Mouse (Mus musculus): ENCODE measurements around the gene Cwc25.
"Not testable (repeated sequence)": the region's sequence is repeated elsewhere in the genome, so short reads cannot be mapped to it uniquely, and the experiment has no call there.

Gene Cwc25

GRCm38 (mm10) chr11:97800691-97801408 is 34.5 kb upstream of the Cwc25 start:
- DNase-seq, result no peak

DNA sequence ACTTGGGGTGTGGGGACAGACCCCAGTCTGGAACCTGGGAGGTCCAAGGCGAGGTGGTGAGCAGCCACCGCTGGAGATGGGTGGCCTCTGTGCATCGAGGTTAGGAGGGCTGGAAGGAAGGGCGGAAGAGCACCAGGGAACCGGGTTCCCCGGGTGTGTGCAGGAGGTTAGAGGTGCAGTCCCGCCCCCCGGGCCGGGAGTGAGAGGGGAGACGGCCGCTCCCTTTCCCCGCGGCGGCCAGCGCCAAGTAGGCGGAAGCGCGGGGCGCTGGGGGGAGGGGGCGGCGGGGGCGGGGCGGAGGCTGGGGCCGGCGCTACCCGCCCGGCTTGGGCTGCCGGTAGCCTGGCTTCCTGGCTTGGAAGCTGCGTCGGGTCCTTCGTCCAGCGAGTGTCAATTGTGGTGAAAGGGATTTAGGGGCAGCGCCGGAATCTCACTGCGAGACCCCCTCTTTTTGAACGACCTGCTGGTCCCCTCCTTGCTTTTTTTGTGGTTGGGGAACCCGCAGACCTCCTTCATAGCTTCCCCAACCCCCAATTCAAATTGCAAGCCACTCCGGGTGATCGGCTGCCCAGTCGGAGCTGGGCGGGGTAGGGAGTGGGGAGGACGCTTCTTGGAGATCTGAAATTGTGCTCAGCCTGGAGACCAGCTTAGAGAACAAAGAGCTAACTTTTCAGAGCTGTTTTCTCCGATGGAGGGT is 33.8 kb upstream of the Cwc25 start:
- DNase-seq, result peak in 1 of 2 experiments; percentile 72

DNA sequence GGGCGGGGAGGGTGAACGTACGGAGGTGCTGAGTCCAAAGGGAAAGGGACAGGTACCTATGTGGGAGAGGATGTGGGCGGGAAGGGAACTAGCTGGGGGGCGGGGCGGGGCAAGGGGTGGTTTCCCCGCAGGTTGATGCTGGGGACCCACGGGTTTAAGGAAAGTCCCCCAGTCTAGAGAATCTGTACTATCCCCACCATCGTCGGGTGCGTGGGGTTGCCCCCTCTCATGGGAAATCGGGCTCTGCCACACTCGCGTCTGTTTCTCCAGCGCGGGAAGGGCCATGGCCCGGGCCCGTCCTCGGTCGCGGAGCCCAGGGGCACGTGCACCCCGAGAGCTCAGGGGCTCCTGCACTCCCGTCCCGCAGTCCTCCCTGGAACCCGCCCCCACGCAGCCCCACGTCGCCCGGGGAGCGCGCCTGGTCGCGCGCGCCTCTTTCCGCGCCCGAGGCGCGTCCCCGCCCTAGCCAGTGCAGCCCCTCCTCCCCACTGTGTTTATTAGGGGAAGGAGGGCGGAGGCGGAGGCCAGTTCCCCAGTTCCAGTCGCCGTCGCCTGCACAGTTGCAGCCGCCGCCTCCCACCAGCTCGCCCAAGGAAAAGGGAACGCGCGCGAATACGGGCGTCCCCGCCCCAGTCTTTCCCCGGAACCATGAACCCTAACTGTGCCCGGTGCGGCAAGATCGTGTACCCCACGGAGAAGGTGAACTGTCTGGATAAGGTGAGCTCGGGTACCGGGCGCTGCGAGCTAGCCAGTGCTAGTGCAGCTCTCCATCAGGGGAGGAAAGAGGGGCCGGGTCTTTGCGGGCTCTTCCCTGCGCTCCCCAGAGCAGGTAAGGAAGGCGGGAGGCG is 33.0 kb upstream of the Cwc25 start:
- DNase-seq, result peak; percentile 76 to 82

GRCm38 (mm10) chr11:97798782-97799145 is 32.4 kb upstream of the Cwc25 start, which contains the start of gene Lasp1:
TSS of gene Lasp1 (plus strand) at chr11:97799000.
- peak; percentile 70 to 81 for DNase-seq

DNA sequence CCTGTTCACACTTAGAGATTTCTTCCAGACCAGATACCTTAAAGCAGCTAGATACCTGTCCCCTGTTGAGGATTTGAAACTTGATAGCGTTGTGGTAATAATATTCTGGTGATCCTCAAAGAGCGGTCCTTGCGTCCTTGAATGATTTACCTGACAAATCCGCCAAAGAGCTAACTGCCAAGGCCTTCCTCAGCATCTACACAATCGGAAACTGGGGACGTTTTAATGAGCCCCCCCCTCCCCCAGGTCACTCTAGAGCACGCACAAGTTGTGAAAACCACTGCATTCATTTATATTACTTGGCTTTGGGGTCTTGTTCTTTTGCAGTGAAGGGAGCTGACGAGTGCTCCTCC is 31.7 kb upstream of the Cwc25 start:
- no peak for DNase-seq

DNA sequence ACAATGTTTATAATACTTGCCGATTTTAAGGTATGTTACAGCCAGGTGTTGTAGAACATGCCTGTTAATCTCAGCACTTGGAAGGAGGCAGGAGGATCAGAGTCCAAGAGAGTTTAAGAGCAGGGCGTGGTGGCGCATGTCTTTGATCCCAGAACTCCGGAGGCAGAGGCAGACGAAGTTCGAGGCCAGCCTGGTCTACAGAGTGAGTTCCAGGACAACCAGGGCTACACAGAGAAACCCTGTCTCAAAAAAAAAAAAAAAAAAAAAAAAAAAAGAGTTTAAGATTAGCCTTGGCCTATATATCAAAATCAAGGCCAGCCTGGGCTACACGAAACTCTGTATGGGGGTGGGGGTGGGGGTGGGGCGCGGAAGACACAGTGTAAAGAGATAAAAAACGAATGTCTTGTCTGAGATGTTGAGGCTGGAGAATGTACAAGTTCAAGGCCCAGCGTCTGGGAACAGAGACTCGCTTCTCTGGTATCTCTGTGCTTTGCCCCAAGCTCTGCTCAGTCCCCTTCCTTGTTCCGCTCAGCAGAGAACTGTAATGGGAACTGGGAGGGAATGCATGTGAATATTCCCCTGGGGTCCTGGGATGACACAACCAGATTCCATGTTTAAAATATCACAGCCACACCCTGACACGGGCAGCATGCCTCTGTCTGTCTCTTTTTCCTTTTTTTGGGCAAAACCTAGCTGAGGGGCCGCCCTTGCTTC is 31.2 kb upstream of the Cwc25 start:
- DNase-seq, result no peak

- peak in 1 of 2 experiments; percentile 57 for DNase-seq
Observed at GRCm38 (mm10) chr11:97796910-97797309, 30.6 kb upstream of the Cwc25 start.

DNA sequence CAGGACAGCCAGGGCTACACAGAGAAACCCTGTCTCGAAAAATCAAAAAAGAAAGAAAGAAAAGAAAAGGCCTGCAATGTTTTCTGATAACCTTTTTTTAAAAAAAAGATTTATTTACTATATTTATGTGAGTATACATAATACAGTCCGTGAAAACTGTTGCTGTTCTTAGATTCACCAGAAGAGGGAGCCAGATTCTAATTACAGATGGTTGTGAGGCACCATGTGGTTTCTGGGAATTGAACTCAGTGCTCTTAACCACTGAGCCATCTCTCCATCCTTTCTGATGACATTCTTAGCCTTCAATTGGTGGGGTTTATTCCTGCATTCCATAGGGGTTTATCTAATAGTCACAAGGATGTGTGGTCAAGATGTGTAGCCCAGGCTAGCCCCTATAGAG is 26.8 kb upstream of the Cwc25 start:
- no peak for DNase-seq

DNA sequence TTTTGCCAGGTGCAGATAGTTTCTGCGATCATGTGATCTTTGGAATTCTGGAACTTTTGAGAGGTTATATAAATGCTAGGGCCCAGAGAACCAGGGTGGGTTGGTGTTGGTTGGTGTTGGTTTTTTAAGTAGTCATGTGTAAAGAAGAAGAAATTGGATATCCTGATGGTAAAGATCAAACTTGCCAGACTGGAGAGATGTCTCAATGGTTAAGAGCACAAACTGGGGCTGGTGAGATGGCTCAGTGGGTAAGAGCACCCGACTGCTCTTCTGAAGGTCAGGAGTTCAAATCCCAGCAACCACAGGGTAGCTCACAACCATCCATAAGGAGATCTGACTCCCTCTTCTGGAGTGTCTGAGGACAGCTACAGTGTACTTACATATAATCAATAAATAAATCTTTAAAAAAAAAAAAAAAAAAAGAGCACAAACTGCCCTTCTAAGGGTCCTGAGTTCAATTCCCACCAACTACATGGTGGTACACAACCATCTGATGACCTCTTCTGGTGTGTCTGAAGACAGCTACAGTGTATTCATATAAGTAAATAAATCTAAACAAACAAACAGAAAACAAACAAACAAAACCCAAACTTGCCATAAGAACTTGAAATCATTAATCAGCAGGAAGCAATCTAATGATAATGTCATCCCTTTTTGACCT is 24.6 kb upstream of the Cwc25 start:
- DNase-seq, result not testable (repeated sequence)

- no peak for DNase-seq
Observed at GRCm38 (mm10) chr11:97789727-97790126, 23.4 kb upstream of the Cwc25 start.

DNA sequence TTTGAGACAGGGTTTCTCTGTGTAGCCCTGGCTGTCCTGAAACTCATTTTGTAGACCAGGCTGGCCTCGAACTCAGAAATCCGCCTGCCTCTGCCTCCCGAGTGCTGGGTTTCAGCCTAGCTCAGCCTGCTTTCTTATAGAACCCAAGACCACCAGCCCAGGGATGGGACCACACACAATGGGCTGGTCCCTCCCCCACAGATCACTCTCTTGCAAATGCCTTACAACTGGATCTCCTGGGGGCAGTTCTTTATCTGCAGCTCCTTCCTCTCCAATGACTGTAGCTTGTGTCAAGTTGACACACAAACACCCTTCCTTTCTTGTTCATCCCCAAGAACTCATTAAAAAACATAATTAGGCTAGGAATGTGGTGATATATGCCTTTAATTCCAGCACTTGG is 21.6 kb upstream of the Cwc25 start:
- no peak for DNase-seq

DNA sequence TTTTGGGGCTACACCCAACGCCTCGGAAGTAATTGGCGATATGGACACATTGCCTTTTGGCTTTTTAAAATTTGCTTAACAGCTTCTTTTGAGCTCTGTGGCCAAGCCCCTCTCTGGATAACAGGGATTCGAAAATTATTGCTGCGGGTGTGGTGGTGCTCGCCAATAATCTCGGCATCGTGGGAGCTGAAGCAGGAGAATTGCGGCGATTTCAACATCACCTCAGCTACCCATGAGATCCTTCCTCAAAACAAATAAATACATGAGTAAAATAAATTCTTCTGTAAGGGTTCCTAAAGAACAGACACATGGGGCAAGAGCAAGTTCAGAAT is 16.2 kb upstream of the Cwc25 start:
- DNase-seq, result no peak

DNA sequence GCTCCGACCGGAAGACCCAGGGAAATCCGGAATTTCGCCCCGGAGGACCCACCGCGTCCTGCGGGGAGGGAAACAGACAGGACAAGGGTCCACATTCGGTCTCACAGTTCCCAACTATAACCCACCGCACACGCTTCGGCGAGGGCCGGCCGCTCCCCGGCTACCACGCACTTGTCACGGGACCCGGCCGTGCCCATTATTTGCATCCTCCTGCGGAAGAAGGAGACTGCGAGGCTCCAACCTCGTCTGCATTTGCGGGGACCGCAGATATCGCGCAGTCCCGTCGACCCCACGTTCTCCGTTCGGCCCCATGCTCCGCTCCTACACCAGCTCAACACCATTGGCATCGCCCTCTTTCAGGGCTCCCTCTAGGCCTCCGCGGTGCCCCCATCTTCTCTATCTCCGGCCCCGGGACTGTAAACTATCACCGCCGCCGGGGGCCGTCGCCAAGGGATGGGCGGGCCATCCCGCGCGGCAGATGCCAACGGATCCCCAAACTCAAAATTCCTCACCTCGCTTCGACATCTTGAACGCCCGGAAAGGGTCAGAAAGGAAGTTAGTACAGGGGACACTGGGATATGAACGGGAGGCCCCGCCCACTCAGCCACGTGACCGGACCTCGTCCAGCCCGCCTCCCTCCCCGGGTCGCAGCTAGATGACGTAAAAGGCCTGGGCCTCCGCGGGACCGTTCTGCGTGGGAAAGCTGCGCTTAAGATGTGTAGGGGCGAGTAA is 15.6 kb upstream of the Cwc25 start, which contains the start of gene Rpl23:
Gene Rpl23, minus strand, starts transcription at position 606 of the 732 bp plus-strand sequence.
- DNase-seq, result peak; percentile 94 to 96

DNA sequence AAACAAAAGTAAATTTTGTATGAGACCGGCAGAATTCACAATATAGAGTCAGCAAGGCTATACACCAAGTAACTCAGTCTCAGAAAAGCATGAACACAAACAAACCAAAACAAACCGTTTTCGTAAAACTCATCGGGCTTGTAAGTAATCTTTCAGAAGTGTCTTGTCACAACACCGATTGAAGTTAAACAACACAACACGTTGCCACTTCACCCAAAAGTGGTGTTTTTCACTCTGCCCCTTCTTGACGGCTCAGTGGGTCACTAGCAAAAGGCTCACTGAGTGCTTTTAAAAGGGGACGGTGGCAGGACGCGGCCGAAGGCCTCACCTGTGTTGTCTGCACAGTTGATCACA is 15.1 kb upstream of the Cwc25 start:
- DNase-seq, result no peak

DNA sequence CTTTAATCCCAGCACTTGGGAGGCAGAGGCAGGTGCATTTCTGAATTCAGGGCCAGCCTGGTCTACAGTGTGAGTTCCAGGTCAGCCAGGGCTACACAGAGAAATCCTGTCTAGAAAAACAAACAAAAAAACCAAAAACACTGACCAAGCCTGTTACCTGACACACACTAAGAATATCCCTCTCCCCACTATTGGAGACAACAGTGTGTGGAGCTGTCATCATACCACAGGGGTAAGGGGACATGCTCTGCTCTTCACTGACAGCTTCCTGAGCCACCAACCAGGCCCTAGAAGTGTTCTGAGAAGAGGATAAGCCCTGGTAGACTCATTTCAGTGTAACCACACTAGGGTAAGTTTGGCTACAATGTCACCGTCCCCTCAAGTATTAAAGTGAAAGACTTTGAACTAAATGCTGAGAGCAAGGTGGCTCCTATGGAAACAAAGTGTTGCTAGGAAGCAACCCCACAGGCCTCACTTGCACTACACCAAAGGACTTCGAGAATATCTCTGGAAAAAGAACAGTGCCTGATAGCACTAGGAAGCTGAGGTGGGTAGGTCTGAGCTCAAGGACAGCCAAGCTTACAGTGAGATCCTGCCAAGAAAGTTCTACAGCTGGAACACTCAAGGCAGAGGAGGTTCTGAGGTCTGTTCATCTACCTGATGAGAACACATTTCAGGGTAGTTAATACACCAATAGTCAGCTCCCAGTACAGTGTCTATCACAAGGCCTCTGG is 13.8 kb upstream of the Cwc25 start:
- DNase-seq, result no peak

DNA sequence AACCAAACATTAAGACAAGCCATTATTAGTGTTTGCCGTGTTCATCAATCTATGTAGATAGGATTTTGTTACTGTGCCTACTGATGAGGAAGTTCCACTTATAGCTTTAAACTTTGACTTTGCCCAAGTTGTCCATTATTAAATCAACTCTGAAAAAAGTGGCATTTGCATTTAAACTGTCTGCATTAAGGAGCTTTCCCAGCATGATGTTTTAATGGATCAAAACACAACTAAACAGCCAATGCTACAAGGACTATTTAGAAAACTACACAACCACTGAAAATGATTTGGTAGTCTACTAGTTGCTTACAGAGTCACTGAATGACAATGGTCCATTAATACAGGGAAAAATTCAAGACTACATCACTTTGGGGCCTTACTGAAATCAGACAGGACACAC is 12.6 kb upstream of the Cwc25 start:
- DNase-seq, result no peak

- no peak for DNase-seq
Observed at GRCm38 (mm10) chr11:97777129-97777529, 10.8 kb upstream of the Cwc25 start.

GRCm38 (mm10) chr11:97776497-97777128 is 10.3 kb upstream of the Cwc25 start:
- no peak for DNase-seq

GRCm38 (mm10) chr11:97775808-97776496 is 9.6 kb upstream of the Cwc25 start, which contains the start of gene 1700001P01Rik:
TSS of gene 1700001P01Rik (minus strand) at chr11:97775918.
- no peak for DNase-seq

- DNase-seq, result no peak
Observed at GRCm38 (mm10) chr11:97775186-97775585, 8.8 kb upstream of the Cwc25 start.

All from thymus, adult 18-20 months (tissue).